ENCODE assay signal across 14 mouse cellular contexts in genomic region chr15:83257906-83258305, GRCm38 (mm10). TPM values are rescaled to one million over a fixed set of nuclear protein-coding genes. Genes with fewer than 3 reads are reported as not detected.
DNase-seq lines count a peak whose midpoint lies in the region; ATAC-seq and TF ChIP-seq lines count a peak whose summit lies in the region.
"Had no signal": no experiment of that assay in that cellular context is flagged by ENCODE, and none has a peak within 500 bp of the region (broad histone marks: within the 10 kb centered on the region; RNA-seq: fewer than 3 reads in every experiment).

No protein-coding gene starts in this region.

- H3K4me3 ChIP-seq in gastrocnemius, adult 2 months, result no peak overlapping the region
- no peak overlapping the region for H3K4me3 ChIP-seq in kidney, postnatal 0 days (replicated peaks; ENCODE audit: low read depth, low read length)
- H3K4me3 ChIP-seq in midbrain, embryonic 14.5 days (replicated peaks; ENCODE audit: low read depth, low read length), result no peak overlapping the region
- no peak overlapping the region for H3K4me3 ChIP-seq in midbrain, embryonic 16.5 days (ENCODE audit: low read depth, low read length)
- H3K4me3 ChIP-seq: embryonic facial prominence, embryonic 13.5 days; heart, embryonic 15.5 days; liver, embryonic 13.5 days had no signal

- 57% methylated on average over 13 of the region's 13 CpGs for WGBS in kidney, postnatal 0 days
- WGBS in midbrain, embryonic 14.5 days, result 71% methylated on average over 13 of the region's 13 CpGs
- WGBS in midbrain, embryonic 16.5 days, result 66% methylated on average over 13 of the region's 13 CpGs

- H3K9me3 ChIP-seq in kidney, postnatal 0 days (replicated peaks; ENCODE audit: low read length), result no peaks in the 10 kb centered on the region
- no peaks in the 10 kb centered on the region for H3K9me3 ChIP-seq in midbrain, embryonic 14.5 days (ENCODE audit: control insufficient read depth, low read length)
- H3K9me3 ChIP-seq in midbrain, embryonic 16.5 days (replicated peaks; ENCODE audit: control insufficient read depth, low read length, poor library complexity, severe bottlenecking), result no peaks in the 10 kb centered on the region
- H3K9me3 ChIP-seq: embryonic facial prominence, embryonic 13.5 days; heart, embryonic 15.5 days; liver, embryonic 13.5 days had no signal

- no peak for TF ChIP-seq CTCF in gastrocnemius, adult 2 months (IDR thresholded peaks at IDR 0.05)
- TF ChIP-seq CTCF in kidney, postnatal 0 days (IDR thresholded peaks at IDR 0.05; ENCODE audit: low read depth), result no peak

- peak; percentile 44 for DNase-seq in gastrocnemius, adult 2 months
- no peak for DNase-seq in gastrocnemius, postnatal 36 days
- peak; percentile 57 for DNase-seq in kidney, postnatal 0 days (ENCODE audit: low spot score)
- no peak for DNase-seq in kidney, postnatal 14 days
- DNase-seq in midbrain, embryonic 14.5 days, result peak; percentile 56
- peak; percentile 35 for DNase-seq in lung, postnatal 14 days
- no peak for DNase-seq in layer of hippocampus, postnatal 10 days (ENCODE audit: low spot score in 2 of 2)
- DNase-seq: liver, embryonic 13.5 days; spleen, adult 18-20 months had no signal

- 0 out of 2 replicates have a peak, but pooled peaks cover 7% of the 10 kb centered on the region for H3K4me1 ChIP-seq in kidney, postnatal 0 days (replicated peaks; ENCODE audit: insufficient read depth, low read length)
- H3K4me1 ChIP-seq in midbrain, embryonic 14.5 days (ENCODE audit: control insufficient read depth, insufficient read depth, low read length), result no peaks in the 10 kb centered on the region
- H3K4me1 ChIP-seq in midbrain, embryonic 16.5 days (ENCODE audit: control insufficient read depth, insufficient read depth, low read length), result no peaks in the 10 kb centered on the region
- H3K4me1 ChIP-seq: heart, embryonic 15.5 days had no signal

- no peak overlapping the region for H3K9ac ChIP-seq in kidney, postnatal 0 days (ENCODE audit: low read depth, low read length)
- no peak overlapping the region for H3K9ac ChIP-seq in midbrain, embryonic 14.5 days (replicated peaks; ENCODE audit: low read length)
- H3K9ac ChIP-seq in midbrain, embryonic 16.5 days (ENCODE audit: low read depth, low read length), result no peak overlapping the region
- H3K9ac ChIP-seq: embryonic facial prominence, embryonic 13.5 days; heart, embryonic 15.5 days; liver, embryonic 13.5 days had no signal

- H3K36me3 ChIP-seq in kidney, postnatal 0 days (ENCODE audit: insufficient read depth, low read length), result no peaks in the 10 kb centered on the region
- H3K36me3 ChIP-seq in midbrain, embryonic 14.5 days (ENCODE audit: control insufficient read depth, insufficient read depth, low read length), result no peaks in the 10 kb centered on the region
- no peaks in the 10 kb centered on the region for H3K36me3 ChIP-seq in midbrain, embryonic 16.5 days (ENCODE audit: control insufficient read depth, insufficient read depth, low read length)
- H3K36me3 ChIP-seq: embryonic facial prominence, embryonic 13.5 days; heart, embryonic 15.5 days; liver, embryonic 13.5 days had no signal

- intact Hi-C loops in gastrocnemius, adult 2 months (cut with DNase I), result no loop called here
- intact Hi-C loops in gastrocnemius, postnatal 36 days (cut with DNase I), result no loop called here

- H3K4me2 ChIP-seq in kidney, postnatal 0 days (ENCODE audit: low read length), result no peak overlapping the region
- no peak overlapping the region for H3K4me2 ChIP-seq in midbrain, embryonic 14.5 days (ENCODE audit: low read length)
- no peak overlapping the region; the same call in 1 of the 2 replicates for H3K4me2 ChIP-seq in midbrain, embryonic 16.5 days (ENCODE audit: low read length)
- H3K4me2 ChIP-seq: embryonic facial prominence, embryonic 13.5 days; heart, embryonic 15.5 days; liver, embryonic 13.5 days had no signal

- no peak for ATAC-seq in kidney, postnatal 0 days (replicated peaks; ENCODE audit: low FRiP score, low read depth)
- ATAC-seq in midbrain, embryonic 14.5 days (ENCODE audit: low FRiP score, low TSS enrichment), result no peak
- ATAC-seq in midbrain, embryonic 16.5 days, result no peak
- ATAC-seq: intestine, postnatal 0 days; Patski had no signal

- H3K27ac ChIP-seq in gastrocnemius, adult 2 months, result no peak overlapping the region
- H3K27ac ChIP-seq in kidney, postnatal 0 days, result 0 out of 2 replicates have a peak overlapping the region, but pooled peaks have one; percentile 19
- H3K27ac ChIP-seq in midbrain, embryonic 14.5 days (replicated peaks; ENCODE audit: low read depth, low read length), result no peak overlapping the region
- H3K27ac ChIP-seq in midbrain, embryonic 16.5 days (ENCODE audit: low read length), result no peak overlapping the region
- H3K27ac ChIP-seq: embryonic facial prominence, embryonic 13.5 days; heart, embryonic 15.5 days; liver, embryonic 13.5 days had no signal

- no peaks in the 10 kb centered on the region for H3K27me3 ChIP-seq in kidney, postnatal 0 days (ENCODE audit: insufficient read depth, low read length)
- no peaks in the 10 kb centered on the region; the same call in 1 of the 2 replicates for H3K27me3 ChIP-seq in midbrain, embryonic 14.5 days (ENCODE audit: control insufficient read depth, insufficient read depth, low read length)
- H3K27me3 ChIP-seq in midbrain, embryonic 16.5 days (ENCODE audit: control insufficient read depth, insufficient read depth, low read depth, low read length), result peaks cover 2% of the 10 kb centered on the region
- H3K27me3 ChIP-seq: heart, embryonic 15.5 days had no signal

RNA-seq across cellular contexts. Expression of gene A4galt, which starts 6.3 kb away (rescaled TPM):
- total RNA-seq in gastrocnemius, adult 2 months (2021), result 1 to 10 TPM; 2.8 to 4.0 TPM
- 1 to 10 TPM; 2.4 to 3.5 TPM for total RNA-seq in gastrocnemius, postnatal 36 days (2021)
- polyA plus RNA-seq in kidney, postnatal 0 days (2015; fragmentation: Nextera tagmentation; extraction: Ambion mirVana), result 26.5 and 27.2 TPM in 2 replicates
- polyA plus RNA-seq in midbrain, embryonic 14.5 days (2014; fragmentation: Nextera tagmentation; extraction: Ambion mirVana), result 0.77 and 2.6 TPM in 2 replicates
- polyA plus RNA-seq in midbrain, embryonic 16.5 days (2015; fragmentation: Nextera tagmentation; extraction: Ambion mirVana), result 2.4 and 2.6 TPM in 2 replicates
- 1 to 10 TPM; 3.0 to 5.0 TPM for total RNA-seq in layer of hippocampus, postnatal 10 days (2021)

Comparison
In these comparisons a context has a peak if more than half of its experiments do, and no peak if none do; other contexts are left out.
1. DNase-seq: peak in gastrocnemius, adult 2 months (single experiment), kidney, postnatal 0 days (single experiment), midbrain, embryonic 14.5 days (single experiment) and lung, postnatal 14 days (single experiment); none in gastrocnemius, postnatal 36 days (0 of 2), kidney, postnatal 14 days (single experiment) and layer of hippocampus, postnatal 10 days (0 of 2).